Mouse (Mus musculus) lung, embryonic 16.5 days (tissue): ENCODE measurements at regions not wholly inside any gene's neighbourhood (a gene's known extent, or its start where the extent isn't known, plus 50 kb on each side); places are given as distances from the start of the nearest gene placed in this dataset.
A peak's percentile ranks its signal among the peaks of the same experiment; 100 is the strongest.

ENCODE experiments used
- ATAC-seq: fragments of 200-750 bp; cut with Nextera tagmentation; 2 replicates; pipeline ENCODE4 v1.8.0; 2017; ENCODE audit warnings: low read depth, mild to moderate bottlenecking, moderate library complexity
- H3K27ac ChIP-seq: fragments of 300-500 bp; sonication (generic); 2 replicates; pipeline ENCODE4 v1.5.1; 2014; ENCODE audit warnings: mild to moderate bottlenecking, control low read depth, low read length
- H3K27me3 ChIP-seq: fragments of 300-500 bp; sonication (generic); 2 replicates; pipeline ENCODE4 v1.6.1; 2014; ENCODE audit warnings: low read depth, low read length, mixed read lengths; ENCODE audit not compliant: control insufficient read depth, insufficient read depth
- H3K36me3 ChIP-seq: fragments of 300-500 bp; sonication (generic); 2 replicates; pipeline ENCODE4 v1.6.1; 2014; ENCODE audit warnings: low read length; ENCODE audit not compliant: control insufficient read depth, insufficient read depth
- H3K4me1 ChIP-seq: fragments of 300-500 bp; sonication (generic); replicated peaks from 2 replicates; pipeline ENCODE4 v1.6.1; 2014; ENCODE audit warnings: low read length, mixed read lengths; ENCODE audit not compliant: control insufficient read depth, insufficient read depth
- H3K4me2 ChIP-seq: fragments of 300-500 bp; sonication (generic); 2 replicates; pipeline ENCODE4 v1.6.1; 2014; ENCODE audit warnings: low read depth, low read length, control low read depth
- H3K4me3 ChIP-seq: fragments of 300-500 bp; sonication (generic); 2 replicates; pipeline ENCODE4 v1.5.1; 2014; ENCODE audit warnings: mild to moderate bottlenecking, low read length, control low read depth
- H3K9ac ChIP-seq: fragments of 300-500 bp; sonication (generic); 2 replicates; pipeline ENCODE4 v1.6.1; 2014; ENCODE audit warnings: low read length, control low read depth
- H3K9me3 ChIP-seq: fragments of 300-500 bp; sonication (generic); 2 replicates; pipeline ENCODE4 v1.6.1; 2016; ENCODE audit warnings: low read length; ENCODE audit not compliant: control insufficient read depth
- WGBS: fragments of 180-500 bp; shearing (Covaris S2); extraction: QIAGEN DNeasy Blood & Tissue Kit; methylation state at CpG from one replicate; pipeline ENCODE4 v1.1.7; 2014; 5-methylcytosine and 5-hydroxymethylcytosine counted together

DNA sequence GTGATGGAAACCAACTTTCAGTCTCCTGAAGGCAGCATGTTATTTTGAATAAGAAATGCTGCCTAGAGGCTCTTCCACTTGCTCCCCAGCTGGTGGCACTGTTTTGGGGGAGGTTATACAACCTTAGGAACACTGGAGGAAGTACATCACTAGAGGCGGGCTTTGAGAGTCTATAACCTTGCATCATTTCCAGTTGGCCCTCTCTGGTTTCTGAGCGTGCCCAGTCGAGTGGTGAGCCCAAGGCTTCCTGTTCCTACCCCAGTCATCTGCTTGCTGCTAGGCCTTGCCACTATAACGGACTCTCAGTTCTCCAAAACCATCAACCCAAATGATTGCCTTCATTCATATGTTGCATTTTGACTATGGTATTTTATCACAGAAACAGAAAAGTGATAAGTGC is 302.5 kb upstream of the Hs6st1 start:
- Histone ChIP-seq H3K4me2 (no peak overlapping the region), H3K9me3 (no peaks in the 10 kb centered on the region), H3K4me1 (no peaks in the 10 kb centered on the region), H3K9ac (no peak overlapping the region), H3K36me3 (no peaks in the 10 kb centered on the region), H3K4me3 (no peak overlapping the region), H3K27me3 (no peaks in the 10 kb centered on the region), H3K27ac (no peak overlapping the region)
- WGBS: 83% methylated on average over 4 of the region's 4 CpGs
- ATAC-seq: no peak

DNA sequence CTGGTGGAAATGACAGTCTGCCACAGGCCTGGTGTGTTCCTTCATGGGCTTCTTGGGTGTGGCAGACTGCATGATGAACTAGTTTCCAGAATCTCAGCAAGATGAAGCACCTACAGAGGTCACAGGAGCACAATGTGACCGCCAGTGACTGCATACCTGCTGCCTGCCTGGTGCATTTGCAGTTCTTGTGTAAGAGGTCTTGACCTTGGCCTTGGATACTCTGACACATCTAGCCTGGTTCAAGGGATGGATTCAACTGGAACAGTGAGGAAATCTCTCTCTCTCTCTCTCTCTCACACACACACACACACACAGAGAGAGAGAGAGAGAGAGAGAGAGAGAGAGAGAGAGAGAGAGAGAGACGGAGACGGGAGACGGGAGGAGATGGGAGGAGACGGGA is 301.9 kb upstream of the Hs6st1 start:
- no peaks in the 10 kb centered on the region for H3K27me3 ChIP-seq
- H3K4me1 ChIP-seq: no peaks in the 10 kb centered on the region
- H3K9me3 ChIP-seq: no peaks in the 10 kb centered on the region
- H3K4me2 ChIP-seq: no peak overlapping the region
- ATAC-seq: no peak
- H3K36me3 ChIP-seq: no peaks in the 10 kb centered on the region
- no peak overlapping the region for H3K27ac ChIP-seq
- 83% methylated on average over 5 of the region's 5 CpGs for WGBS
- H3K9ac ChIP-seq: no peak overlapping the region
- no peak overlapping the region for H3K4me3 ChIP-seq

DNA sequence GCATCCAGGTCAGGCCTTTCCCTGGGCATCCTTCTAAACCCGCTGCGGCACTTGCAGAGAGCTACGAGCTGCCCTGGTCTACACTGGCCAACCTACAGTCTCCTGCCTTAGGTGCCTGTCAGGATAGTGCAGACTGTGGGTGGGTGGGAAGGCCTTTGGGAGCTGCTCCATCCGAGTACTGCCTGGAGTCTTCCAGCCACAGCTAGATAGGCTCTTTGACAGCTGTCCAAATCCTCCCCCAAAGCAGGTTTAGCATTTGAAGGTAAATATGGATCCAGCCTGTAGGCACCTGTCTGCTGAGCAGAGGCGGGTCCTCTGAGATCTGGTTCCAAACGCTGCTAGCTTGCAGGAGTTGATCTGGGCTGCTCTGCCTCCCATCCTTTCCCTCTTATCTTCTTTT is 295.6 kb upstream of the Hs6st1 start:
- Histone ChIP-seq H3K36me3 (no peaks in the 10 kb centered on the region), H3K4me1 (no peaks in the 10 kb centered on the region), H3K4me3 (no peak overlapping the region), H3K4me2 (no peak overlapping the region), H3K9ac (no peak overlapping the region), H3K27me3 (no peaks in the 10 kb centered on the region), H3K27ac (no peak overlapping the region), H3K9me3 (no peaks in the 10 kb centered on the region)
- no peak for ATAC-seq
- WGBS: 86% methylated on average over 6 of the region's 6 CpGs

DNA sequence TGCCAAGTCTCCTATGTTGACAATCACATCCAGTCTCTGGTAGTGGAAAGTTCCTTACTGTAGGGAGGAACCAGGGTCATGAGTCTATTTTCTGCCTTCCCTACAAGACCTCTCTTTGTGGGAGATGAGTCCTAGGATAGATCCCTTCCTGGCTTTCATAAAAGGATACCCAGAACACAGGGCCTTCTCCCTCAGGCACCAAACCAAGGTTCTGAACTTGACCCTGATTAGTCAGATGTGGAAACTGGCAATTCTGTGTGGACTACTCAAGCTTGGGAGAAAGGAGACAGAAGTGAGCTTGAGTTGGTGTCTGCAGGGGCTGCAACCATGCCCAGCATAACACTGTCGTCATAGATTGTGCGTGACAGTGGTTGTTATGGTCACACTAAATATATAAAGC is 293.6 kb upstream of the Hs6st1 start:
- Histone ChIP-seq H3K4me2 (no peak overlapping the region), H3K9me3 (no peaks in the 10 kb centered on the region), H3K27ac (no peak overlapping the region), H3K4me1 (no peaks in the 10 kb centered on the region), H3K27me3 (no peaks in the 10 kb centered on the region), H3K4me3 (no peak overlapping the region), H3K36me3 (no peaks in the 10 kb centered on the region), H3K9ac (no peak overlapping the region)
- 87% methylated on average over 2 of the region's 2 CpGs for WGBS
- ATAC-seq: no peak

DNA sequence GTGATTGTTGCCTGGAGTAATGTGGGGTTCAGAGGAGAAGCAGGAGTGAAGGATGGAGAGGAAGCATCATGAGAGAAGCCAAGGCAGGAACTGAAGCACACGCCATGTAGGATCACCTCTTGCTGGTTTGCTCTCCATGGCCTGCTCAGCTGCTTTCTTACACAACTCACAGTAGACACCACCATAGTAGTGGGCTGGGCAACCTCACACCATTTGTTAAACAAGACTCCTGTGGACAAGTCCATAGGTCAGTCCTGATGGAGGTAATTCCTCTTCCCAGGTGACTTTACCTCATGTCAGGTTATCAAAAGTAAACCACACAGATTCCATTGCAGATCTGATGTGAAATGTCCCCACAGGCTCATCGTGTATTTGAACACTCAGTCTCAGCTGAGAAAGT is 285.5 kb upstream of the Hs6st1 start:
- no peaks in the 10 kb centered on the region for H3K4me1 ChIP-seq
- WGBS: 81% methylated on average over 2 of the region's 2 CpGs
- no peaks in the 10 kb centered on the region for H3K9me3 ChIP-seq
- ATAC-seq: no peak
- H3K36me3 ChIP-seq: no peaks in the 10 kb centered on the region
- H3K4me2 ChIP-seq: no peak overlapping the region
- no peak overlapping the region for H3K4me3 ChIP-seq
- no peak overlapping the region for H3K27ac ChIP-seq
- no peak overlapping the region for H3K9ac ChIP-seq
- H3K27me3 ChIP-seq: no peaks in the 10 kb centered on the region

DNA sequence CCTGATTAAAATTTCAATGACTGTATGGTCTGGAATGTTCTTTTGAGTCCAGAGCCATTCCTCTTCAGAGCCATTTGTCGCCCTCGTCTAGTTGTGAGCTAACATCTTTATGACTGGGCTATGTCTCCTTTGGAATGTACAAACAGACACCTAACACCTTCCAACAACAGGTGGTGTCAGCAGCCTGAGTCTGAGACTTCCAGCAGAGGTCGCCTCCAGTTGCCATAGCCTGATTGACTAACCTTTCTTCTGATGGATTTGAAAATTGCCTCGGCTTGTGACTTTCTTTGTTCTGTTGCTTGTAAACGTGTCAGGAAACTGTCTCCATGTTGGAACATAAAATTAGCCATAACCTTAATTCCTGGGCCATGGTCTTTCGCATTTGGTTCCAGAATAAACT is 284.8 kb upstream of the Hs6st1 start:
- Histone ChIP-seq H3K4me2 (no peak overlapping the region), H3K27ac (no peak overlapping the region), H3K9ac (no peak overlapping the region), H3K4me1 (no peaks in the 10 kb centered on the region), H3K27me3 (no peaks in the 10 kb centered on the region), H3K4me3 (no peak overlapping the region), H3K36me3 (no peaks in the 10 kb centered on the region), H3K9me3 (no peaks in the 10 kb centered on the region)
- 62% methylated on average over 6 of the region's 6 CpGs for WGBS
- no peak for ATAC-seq

DNA sequence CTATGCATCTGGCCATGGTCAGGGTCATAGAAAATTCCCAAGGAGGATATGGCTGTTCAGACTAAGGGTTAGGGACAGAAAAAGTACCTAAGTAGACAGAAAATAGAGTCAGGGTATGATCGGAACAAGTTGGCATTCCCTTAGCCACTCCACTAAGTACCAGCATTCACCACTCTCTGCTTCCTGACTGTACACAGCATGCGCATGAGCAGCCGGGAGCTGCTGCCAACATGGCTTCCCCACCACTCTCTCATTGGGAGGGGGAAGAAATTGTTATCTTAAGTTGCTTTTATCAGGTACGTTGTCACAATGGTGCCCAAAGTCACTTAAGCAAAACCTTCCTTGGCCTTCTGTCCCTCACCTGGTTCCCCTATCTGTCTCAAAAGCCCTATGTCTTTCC is 282.0 kb upstream of the Hs6st1 start:
- H3K27me3 ChIP-seq: no peaks in the 10 kb centered on the region
- H3K9ac ChIP-seq: no peak overlapping the region
- no peaks in the 10 kb centered on the region for H3K9me3 ChIP-seq
- no peak for ATAC-seq
- no peaks in the 10 kb centered on the region for H3K4me1 ChIP-seq
- H3K36me3 ChIP-seq: no peaks in the 10 kb centered on the region
- peak overlapping the region; percentile 23; the same call in 1 of the 2 replicates for H3K27ac ChIP-seq
- H3K4me3 ChIP-seq: no peak overlapping the region
- H3K4me2 ChIP-seq: no peak overlapping the region
- 85% methylated on average over 4 of the region's 4 CpGs for WGBS

DNA sequence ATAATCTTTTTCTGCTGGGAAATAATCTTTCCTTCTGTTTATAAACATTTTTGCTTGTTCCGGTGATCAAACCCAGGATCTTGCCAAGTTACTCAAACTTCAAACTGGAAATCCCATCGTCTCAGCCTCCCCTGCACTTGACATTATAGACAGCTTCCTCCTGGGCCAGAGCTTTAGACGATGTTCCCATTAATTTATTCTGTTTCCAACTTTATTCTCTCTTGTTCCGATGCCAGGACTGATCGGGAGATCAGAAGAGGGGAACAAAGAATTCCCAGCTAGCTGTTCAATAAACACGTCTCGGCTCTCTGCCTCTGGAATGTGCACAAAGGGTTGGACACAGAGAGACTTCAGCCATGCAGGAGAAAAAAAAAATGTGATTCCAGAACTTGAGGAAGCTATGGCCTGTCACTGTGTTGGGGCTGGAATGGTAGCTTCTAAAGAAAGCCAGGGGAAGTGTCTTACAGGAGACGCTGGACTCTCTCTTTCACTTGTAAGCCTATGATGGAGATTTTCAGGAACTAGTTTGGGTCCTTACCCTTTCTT is 281.5 kb upstream of the Hs6st1 start:
- H3K27me3 ChIP-seq: no peaks in the 10 kb centered on the region
- H3K4me1 ChIP-seq: no peaks in the 10 kb centered on the region
- H3K4me3 ChIP-seq: no peak overlapping the region
- peak overlapping the region; percentile 23 for H3K27ac ChIP-seq
- 43% methylated on average over 8 of the region's 8 CpGs for WGBS
- H3K4me2 ChIP-seq: no peak overlapping the region
- peak; percentile 73 for ATAC-seq
- no peaks in the 10 kb centered on the region for H3K9me3 ChIP-seq
- H3K9ac ChIP-seq: no peak overlapping the region
- no peaks in the 10 kb centered on the region for H3K36me3 ChIP-seq

DNA sequence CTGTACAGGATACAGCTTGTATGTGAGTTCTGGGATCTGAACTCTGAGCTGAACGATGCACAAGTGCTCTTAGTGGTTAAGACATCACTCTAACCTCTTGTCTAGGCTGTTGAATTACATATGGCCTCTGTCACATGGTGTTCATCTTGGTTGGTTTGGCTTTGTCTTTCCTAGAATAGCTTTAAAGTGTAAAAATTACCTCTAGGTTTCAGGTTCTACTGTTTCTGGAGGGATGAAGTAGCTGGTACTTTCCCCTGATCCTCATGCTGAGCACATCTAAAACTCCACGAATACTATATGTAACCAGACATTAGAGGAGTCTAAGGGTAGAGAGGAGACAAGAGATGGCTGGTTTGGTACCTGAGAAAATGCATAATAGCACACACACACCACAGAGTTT is 271.1 kb upstream of the Hs6st1 start:
- WGBS: 66% methylated on average over 2 of the region's 2 CpGs
- no peak for ATAC-seq
- Histone ChIP-seq H3K27ac (no peak overlapping the region), H3K4me1 (no peaks in the 10 kb centered on the region), H3K4me2 (no peak overlapping the region), H3K27me3 (no peaks in the 10 kb centered on the region), H3K9ac (no peak overlapping the region), H3K4me3 (no peak overlapping the region), H3K9me3 (no peaks in the 10 kb centered on the region), H3K36me3 (no peaks in the 10 kb centered on the region)

DNA sequence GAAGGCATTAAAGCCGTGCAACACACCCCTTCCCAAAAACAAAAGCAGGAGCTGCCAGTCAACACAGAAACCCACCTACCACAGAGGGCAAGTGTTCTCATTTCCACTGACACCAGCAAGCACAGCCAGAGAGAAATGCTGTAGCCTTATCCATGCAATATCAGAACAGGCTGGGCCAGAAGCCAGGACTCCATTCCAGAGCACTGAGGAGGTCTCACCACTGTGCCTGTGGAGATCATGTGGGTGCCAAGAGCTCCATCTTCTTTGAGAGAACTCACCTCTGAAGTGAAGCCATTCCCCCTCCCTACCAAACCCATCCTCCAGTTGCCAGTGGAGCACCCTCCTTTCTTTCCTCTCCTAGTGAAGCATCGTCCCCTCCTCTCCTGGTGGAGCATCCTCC is 270.7 kb upstream of the Hs6st1 start:
- 86% methylated on average over 2 of the region's 2 CpGs for WGBS

More for the DNA sequence above, 270.7 kb upstream of the Hs6st1 start:
- Histone ChIP-seq H3K27ac (no peak overlapping the region), H3K36me3 (no peaks in the 10 kb centered on the region), H3K4me3 (no peak overlapping the region), H3K4me1 (no peaks in the 10 kb centered on the region), H3K9ac (no peak overlapping the region), H3K4me2 (no peak overlapping the region), H3K9me3 (no peaks in the 10 kb centered on the region), H3K27me3 (no peaks in the 10 kb centered on the region)
- ATAC-seq: no peak
